Mouse (Mus musculus): ENCODE results near the gene Rnf212b.

DNA sequence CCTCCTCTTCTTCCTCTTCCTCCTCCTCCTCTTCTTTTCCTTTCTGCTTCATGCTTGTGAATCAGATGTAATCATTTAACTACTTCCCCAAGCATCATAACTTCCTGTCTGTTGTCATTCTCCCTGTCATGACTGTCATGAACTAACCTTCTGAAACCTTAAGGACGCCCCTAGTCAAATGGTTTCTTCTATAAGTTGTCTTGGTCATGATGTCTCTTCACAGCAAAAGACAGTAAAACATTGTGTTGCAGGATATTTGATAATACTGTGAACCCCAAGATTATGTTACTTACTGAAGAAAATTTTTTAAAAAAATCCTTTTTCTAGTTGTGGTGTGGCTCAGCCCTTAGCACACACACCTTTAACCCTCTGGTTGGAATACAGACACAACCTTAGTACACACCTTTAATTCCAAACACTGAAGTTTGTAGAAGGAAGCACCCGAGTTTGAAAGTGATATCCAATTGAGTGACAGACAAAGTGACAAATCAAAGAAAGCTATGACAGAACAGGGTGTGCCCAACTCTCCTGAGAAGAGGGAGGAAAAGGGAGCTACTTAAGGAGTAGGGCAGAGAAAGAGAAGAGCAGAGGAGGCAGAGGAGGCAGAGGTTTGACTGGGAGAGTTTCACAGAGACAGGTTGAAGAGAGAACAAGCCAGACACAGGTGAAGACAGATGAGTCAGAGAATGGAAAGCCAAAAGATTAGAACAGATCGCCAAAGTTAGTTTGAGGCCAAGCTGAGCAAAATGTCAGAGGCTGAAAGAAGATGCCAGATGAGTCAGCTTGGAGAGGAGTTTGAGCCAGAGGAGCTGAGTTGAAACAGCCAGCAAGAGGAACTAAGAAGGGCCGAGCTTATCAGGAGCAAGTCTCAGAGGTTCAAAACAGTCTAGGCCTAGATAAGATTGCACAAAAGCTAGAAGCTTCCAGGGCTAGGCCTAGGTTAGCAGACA is 4.9 kb upstream of the Rnf212b start:
- TF ChIP-seq POLR2A (IDR thresholded peaks at IDR 0.05; ENCODE audit: borderline replicate concordance, low read depth, low read length), result no peak
- TF ChIP-seq CTCF (IDR thresholded peaks at IDR 0.05; ENCODE audit: low read depth, low read length), result no peak

All from bone marrow macrophage, adult 2 months (primary cell).